Mouse (Mus musculus) T-helper 2 cell (primary cell): ENCODE data around the gene Prep.
"Not testable (repeated sequence)": the region's sequence is repeated elsewhere in the genome, so short reads cannot be mapped to it uniquely, and the experiment has no call there.

ENCODE experiments used
- in situ Hi-C: fragments of 300-600 bp; cut with MboI, MseI; formaldehyde crosslinking; loops from one replicate; pipeline ENCODE4 v1.15.1; 2025; ENCODE audit warnings: high pct_unique_total_duplicates

The Prep gene

DNA sequence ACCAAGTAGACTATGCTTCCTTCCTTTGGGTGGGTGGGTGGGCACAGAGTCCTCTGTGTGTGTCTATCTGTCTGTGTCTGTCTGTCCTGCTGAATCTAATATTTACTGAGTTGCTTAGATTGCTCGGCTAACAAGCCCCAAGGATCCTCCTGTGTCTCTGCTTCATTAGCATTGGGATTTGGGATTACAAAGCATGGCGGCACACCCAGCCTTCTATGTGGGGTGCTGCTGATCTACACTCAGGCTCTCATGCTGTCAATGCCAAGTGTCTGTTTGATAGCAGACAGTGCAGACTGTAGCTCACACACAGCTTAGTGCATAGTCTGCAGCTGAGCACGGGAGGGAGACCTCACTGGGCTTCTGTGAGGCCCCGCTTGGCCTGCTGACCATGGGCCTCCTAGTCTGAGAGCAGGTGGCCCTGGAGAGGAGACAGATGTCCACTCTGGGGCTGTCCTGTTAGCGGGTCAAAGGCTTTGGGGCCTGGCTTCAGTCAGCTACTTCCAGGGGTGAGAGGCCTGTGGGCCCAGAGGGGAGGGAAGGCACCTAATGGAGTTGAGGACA is 8.6 kb downstream of the Prep start:
- in situ Hi-C loops: no loop called here

DNA sequence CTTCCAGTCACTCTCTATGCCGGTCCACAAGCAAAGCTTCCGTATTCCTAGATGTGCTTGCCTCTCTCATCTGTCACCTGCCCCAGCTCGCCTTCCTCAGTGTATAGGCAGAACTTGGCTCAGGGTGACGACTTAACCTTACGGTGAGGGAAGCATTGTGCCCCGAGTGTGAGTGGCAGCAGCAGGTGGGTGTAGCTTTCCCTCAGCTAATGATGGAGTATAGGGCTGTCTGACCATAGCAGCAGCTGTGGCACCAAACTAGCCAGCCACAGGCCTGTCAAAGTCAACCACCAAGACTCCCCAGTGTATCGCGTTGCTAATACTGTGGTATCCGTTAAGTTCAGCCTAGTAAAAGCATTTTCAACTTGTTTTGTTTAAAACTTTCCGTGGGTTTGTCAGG is 9.6 kb downstream of the Prep start:
- in situ Hi-C loops: no loop called here

DNA sequence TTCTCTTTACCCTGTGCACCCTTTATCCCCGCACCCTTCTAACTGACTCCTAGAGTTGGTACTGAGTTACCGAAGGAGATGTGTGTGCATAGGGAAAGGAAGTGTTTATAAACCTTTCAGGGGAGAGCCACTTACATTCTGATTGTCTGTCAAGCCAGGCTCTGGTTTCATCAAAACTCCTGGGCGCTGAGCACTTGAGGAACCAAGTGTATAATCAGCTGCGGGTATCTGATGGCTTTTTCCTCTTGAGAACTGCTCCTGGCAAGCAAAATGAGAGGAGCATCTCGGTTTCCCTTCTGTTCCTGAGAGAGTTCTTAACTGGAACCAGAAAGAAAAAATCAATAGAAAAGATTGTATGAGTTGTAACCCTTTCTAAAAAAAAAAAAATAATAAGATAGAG is 10.3 kb downstream of the Prep start:
- in situ Hi-C loops: no loop called here

DNA sequence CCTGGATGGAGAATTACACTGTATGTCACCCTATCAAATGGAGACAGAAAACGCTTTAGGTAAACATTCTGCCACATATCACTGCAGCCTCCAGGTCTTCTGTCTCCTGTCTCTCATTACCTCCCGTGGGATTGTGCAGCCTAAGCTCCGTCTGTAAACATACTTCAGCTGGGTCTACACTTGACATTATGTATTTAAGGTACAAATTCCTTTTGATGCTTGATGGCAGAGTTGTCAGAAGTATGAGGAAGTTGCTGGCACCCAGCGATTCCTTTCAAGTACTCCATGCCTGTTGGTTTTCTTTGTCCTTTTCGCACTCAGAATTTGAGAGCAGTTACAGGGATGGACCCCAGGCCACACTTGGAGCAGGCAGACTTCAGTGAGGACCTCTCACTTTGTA is 12.8 kb downstream of the Prep start:
- in situ Hi-C loops: no loop called here

DNA sequence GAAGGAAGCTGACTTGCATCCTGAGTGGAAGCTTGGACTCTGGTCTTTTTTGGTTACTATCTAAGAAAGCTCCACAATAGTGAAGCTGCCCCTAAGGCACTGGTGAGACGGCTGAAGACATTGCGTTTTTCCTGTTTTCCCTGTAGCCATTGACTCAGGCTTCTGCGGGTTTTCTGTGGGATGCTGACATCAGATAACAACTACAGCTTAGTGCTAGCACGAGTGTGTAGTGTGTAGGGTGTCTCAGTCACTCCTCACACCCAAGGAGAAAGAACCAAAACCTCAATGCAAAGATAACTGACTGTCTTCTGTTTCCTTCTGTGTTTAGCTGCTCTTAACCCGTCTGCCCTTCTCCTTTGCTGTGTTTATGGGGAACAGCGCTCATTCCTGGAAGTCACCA is 13.5 kb downstream of the Prep start:
- in situ Hi-C loops: no loop called here

DNA sequence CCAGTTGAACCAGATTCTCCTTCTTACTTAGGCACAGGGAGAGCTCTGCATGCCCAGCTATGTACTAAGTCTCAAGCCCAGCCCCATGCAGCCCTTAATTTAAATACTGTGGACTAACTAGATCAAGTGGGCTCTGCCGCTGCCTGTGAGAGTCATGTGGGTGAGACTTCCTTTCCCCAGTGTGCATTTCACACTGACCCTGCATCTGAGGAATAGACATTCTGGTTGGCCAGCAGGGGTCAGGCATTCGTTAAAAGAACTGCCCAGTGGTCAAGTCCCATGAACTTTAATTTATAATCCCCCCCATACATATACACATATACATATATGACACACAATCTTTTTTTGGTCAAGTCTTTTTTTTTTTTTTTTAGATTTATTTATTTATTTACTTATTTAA is 15.7 kb downstream of the Prep start:
- in situ Hi-C loops: no loop called here

DNA sequence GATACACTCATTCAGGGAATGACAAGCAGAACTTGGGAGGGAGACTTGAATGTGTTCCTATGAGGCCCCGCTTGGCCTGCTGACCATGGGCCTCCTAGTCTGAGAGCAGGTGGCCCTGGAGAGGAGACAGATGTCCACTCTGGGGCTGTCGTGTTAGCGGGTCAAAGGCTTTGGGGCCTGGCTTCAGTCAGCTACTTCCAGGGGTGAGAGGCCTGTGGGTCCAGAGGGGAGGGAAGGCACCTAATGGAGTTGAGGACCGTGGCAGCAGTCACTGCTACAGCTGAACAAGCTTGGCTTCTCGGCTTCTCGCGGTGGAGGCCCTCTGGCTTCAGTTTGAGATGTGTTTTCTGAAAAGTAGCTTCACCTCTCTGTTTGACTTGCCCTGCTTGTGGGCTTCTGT is 17.0 kb downstream of the Prep start:
- in situ Hi-C loops: not testable (repeated sequence)

DNA sequence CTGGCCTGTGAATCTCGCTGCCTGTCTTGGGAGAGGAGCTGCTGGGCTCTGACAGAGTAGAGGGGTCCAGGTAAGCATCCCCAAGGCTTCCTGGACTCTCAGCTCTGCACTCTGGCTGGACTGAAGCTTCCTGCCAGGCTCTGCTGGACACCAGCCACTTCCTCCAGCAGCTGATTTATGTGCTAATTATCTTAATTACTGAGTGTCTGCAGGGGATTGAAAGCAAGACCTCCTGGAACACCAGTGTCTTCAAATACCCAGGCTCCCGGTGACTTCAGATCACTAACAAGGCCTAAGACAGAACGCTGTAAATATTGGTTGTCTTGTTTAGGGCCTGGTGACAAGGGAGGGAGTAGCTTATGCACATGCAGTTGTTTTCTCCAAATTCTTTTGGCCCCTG is 17.5 kb downstream of the Prep start:
- in situ Hi-C loops: no loop called here

DNA sequence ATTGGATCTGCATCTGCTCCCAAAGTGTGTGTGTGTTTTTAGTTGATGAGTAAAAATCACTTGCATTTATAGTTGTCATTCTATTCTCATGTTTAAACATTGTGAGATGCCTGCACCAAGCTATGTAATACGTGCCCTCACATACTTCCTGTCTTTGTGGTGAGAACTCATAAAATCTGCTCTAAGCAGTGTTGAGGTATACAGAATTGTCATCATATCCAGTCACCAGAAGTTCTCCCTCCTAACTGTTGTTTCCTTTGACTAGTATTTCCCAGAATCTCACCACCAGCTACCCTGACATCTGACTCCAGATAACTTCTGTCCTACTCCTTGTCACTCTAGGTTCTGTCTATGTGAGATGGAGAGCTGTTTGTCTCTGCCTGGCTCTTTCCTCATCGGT is 18.3 kb downstream of the Prep start:
- in situ Hi-C loops: no loop called here

DNA sequence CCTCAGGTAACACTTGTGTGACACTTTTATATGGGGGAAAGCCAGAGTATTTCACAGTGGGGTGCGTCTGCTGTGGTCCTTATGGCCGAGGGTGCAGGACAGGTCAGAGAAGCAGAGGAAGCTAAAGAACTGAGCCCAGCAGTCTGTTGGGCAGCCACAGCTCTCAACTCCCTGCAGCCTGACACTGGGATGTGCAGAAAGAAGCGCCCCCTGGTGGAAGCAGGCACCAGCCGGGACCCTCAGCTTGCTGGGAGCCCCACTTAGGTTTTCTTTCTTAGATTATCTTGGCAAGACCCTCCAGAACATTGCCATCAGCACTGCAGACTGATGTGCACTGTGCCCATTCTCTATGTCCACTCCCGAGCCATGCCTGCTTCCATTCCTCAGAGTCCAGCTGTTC is 19.6 kb downstream of the Prep start:
- in situ Hi-C loops: no loop called here

DNA sequence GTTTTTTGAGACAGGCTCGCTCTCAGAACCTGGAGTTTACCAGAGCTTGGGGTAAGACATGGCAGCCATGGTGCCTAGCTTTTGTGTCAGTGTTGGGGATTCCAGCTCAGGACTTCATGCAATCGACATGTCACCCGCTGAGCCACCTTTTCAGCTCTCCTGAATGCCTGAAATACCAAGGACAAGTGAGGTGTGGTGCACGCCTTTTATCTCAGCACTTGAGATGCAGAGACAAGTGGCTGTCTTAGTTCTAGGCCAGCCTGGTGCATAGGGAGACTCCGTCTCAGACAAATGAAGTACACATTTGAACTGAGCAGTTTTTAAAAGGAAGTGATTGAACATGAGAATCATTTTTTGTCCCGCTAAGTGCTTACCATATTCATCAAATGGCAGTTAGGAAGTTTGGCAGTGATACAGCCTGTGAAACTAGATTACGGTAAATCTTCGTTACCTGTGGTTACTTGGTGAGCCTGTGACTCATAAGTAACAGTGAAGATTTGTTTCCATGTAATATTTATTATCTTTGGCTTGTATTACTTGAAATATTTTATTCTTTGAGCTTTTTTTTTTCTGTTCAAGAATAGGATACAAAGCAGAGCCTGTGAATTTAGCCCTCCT is 24.6 kb downstream of the Prep start:
- in situ Hi-C loops: no loop called here

DNA sequence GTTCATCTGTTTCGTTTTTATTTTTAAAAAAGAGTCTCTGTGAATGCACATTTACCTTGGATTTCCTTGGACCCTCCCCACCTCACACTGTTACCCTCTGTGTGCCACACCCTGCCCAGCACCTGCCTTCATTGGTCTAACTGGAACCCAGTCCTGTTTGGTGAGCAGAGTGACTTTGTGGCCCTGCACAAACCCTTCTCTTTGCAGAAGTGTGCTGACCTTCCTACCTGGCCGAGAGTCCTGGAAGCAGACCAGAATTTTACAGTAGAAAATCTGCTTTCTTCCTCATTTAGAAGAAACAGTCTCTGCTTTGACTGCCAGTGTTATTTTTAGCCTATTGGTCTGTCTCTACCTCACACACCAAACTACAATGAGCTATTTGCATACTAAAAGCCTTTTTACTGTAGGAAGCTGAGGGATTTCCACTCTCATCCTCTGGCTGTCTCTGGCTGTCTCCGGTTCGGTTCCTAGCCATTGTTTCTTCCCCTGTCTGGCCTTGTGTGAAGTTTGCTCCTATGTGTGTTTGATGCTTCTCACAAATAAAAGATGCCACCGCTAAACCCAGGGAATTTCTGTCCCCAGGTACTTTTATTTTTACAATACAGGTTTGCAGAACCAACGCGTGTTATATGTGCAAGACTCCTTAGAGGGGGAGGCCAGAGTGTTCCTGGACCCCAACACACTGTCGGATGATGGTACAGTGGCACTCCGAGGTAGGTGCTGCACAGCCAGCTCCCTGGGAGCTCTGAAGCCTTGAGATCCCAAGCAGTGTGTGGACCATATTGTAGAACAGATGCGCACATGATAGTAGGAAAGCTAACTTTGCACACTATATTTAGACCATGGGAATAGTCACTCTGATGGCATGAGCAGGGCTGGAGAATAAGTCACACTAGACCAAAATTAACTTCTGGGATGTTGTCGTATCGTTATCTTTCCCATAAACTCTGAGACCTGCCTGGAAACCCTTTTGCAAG is 25.4 kb downstream of the Prep start:
- in situ Hi-C loops: no loop called here

DNA sequence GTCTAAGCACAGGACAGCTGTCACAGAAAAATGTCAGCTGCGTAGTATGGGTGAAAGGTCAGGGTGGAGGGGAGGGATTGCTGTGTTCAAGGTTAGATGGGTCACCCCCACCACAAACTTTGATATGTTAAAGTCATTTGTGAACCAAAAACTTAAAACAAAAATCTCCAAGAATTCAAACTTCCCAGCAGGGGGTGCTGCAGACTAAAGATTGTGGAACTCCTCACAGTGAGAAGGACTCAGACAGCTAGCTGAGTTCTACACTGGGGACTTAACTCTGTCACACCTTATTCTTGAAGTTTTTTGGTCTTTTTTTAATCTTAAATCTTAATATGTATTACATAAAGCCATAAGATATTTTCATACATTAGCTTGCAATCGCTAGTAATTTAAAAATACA is 31.7 kb downstream of the Prep start:
- in situ Hi-C loops: no loop called here

DNA sequence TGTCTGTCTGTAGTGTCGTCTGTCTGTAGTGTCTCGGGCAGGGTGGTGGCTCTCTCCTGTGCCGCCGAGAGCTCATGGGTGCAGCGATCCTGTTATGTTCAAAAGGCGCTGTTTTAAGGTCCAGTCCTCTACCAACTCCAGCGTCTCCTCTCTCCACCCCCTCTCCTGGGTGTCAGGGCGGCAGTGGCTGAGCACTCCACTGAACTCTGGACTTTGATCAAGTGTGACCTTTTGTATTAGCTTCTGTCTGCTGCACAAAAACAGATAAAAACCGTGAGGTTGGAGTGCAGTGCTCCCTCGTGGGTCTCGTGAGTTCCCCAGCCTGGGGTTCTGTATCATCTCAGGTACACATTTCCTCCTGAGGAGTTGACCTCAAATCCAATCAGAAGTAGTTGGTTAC is 33.5 kb downstream of the Prep start:
- in situ Hi-C loops: no loop called here

DNA sequence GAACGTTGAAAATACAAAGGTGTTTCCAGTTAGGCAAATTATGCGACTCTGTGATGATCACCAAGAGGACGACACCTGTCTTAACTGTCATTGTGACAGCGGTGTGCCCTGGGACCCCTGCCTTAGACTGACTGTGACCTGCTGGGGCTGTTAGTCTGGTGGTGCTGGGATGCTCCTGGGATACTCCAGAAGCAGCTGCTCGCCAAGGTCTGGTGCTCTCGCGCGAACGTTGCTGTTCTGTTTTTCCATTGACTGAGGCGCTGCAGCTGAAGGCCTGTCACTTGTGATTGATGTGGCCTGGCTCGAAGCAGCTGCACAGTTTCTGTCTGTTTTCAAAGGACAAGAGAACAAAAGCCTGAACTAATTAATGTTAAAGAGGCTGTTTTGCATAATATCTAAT is 36.2 kb downstream of the Prep start:
- in situ Hi-C loops: no loop called here

DNA sequence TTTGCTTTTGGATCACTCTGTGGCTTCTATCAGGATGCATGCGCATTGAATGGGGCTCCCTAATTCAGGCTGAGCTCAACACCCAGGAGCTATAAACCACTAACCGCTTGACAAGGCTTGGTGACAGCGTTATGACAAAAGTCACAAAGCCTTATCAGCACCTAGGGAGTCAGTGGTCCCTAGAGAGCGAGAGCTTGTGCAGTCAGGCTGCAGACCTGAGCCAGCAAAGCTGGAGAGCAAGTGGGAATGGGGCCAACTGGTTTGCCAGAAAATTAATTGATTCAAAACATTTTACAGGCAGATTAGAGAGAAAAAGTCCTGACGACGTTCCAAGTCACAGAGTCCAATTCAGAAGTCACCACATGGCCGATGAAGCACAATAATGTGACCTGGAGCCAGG is 37.1 kb downstream of the Prep start:
- in situ Hi-C loops: no loop called here

DNA sequence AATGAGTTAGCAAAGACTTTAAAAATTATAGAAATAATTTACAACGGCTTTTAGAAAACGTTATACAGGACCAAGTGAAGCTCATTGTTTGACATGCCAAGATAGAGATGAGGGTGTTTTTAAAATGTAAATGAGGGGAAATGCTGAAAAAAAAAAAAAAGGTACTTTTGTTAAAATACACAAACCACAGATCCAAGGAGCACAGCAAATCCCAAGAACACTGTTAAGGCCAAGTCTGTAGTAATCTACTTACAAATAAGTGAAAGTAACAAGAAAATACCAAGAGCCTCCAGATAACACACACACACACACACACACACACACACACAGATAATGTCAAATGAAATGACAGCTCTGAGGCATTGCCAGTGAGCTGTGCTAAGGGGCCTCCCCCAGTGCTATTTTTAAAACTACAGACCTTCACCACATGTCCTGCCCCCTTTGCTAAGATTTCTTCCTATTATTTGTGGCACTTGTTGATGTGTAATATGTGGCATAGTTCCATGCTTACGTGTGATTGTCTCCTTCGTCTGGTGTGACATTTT is 37.6 kb downstream of the Prep start:
- in situ Hi-C loops: no loop called here

DNA sequence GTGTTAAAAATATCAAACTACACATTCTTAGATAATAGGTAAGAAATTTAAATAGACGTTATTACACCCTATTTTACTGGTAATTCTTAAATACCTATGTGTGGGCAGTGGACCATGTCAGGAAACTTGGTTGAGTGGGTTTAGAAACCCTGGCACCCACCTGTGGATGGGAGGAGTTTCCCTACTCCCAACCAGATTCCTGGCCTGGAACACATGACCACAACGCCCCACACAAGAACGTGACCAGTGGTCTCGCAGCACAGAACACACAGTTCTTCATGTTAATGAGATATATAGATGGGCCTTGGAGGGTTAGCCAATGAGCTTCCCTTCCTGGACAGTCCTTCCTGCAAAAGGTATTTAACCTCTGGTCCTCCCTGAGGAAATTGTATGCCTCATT is 39.5 kb downstream of the Prep start:
- in situ Hi-C loops: no loop called here

DNA sequence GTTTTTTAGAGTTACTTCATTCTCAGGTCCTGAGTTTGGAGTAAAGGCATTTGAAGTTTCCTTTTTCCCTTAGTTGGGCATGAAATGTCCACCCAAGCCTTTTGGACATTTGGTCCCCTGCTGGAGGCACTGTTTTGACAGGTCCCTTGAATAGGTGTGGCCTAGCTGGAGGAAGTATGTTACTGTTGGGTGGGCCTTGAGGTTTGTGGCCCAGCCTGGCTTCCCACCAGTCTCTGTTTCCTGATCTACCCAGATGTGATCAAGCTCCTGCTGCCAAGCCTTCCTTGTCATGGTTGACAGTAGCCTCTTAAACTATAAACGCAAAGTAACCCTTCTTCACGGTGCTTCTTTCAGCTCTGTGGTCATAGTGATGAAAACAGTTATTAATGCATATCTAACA is 40.3 kb downstream of the Prep start:
- in situ Hi-C loops: no loop called here

DNA sequence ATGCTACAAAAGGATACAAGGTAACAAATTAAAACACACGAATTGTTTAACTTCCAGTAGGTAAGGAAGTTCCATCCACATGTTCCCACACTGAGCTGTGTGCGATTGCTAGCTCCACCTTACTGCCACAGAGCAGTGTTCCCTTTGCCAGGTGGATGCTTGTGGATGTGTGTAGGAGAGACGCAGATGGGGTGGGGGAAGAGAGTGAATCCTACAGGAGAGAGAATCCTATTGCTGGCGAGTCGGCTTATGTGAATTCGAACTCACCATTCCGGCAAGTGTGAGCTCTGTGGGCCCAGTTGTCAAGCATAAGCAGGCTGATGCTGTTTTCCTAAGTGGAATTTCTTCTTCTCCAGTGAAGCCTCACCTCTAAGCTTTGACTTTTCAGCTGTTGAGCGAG is 42.0 kb downstream of the Prep start:
- in situ Hi-C loops: no loop called here

DNA sequence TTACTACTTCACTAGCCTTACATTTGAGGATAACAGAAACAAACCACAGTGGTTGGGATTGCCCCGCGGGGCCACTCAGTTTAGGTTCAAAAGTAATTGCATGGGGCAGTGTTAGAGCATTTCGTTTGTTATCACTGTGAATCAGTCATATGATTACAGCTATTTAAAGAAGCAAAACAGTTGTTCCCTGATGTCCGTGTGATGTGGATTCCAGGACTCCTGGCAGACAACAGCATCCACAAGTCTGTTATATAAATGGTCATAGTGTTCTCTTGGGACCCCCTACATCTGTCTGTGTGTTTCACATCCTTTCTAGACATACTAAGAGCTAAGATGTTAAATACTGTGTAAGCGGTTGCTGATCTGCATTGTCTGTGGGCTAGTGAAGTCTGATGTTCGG is 43.0 kb downstream of the Prep start:
- in situ Hi-C loops: no loop called here

DNA sequence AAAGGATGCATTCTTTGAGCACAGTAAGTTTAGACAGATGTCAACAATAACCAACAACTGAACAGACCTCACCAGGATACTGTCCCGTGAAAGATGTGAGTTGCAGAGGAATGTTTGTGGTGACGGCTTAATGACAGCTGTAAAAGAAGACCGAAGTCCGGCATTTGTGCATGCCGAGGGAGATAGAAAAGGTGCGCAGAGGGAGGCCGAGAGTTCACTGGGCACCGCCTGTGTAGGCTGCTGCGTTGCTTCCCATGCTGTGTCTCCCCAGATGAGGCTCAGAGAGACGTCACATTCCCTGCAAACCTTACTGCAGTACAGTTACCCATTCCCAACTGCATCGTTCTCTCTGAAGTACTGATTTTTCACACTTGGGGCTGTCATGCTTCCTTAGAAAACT is 45.9 kb downstream of the Prep start:
- in situ Hi-C loops: no loop called here

DNA sequence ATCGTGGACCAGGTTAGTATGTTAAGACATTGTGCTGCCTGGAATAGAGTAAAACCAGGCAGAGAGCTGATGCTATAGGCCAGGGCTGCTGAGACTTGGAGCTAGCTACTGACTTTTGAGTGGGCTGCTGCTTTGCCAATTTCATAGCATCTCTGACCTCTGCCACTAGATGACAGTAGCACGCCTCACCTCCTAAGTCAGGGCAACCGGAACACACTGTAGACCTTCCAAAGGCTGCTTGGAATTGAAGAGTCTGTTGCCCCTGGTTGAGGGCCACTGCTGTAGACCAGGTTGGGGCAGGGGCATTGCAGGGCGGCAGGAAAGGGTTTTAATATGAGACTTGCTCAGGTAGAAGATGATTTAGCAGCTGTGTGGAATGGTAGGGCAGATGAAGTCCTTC is 47.5 kb downstream of the Prep start:
- in situ Hi-C loops: no loop called here
